Mouse (Mus musculus) heart, adult 2 months (tissue): ENCODE measurements at regions not wholly inside any gene's neighbourhood (a gene's known extent, or its start where the extent isn't known, plus 50 kb on each side); places are given as distances from the start of the nearest gene placed in this dataset.
"Not testable (repeated sequence)": the region's sequence is repeated elsewhere in the genome, so short reads cannot be mapped to it uniquely, and the experiment has no call there.

ENCODE experiments used
- CTCF ChIP-seq: fragments of 200-600 bp; IDR thresholded peaks from 2 replicates; pipeline ENCODE4 v1.8.1; 2022; ENCODE audit warnings: antibody characterized with exemption, mild to moderate bottlenecking, moderate library complexity
- POLR2A ChIP-seq: fragments of 200-500 bp; IDR thresholded peaks from 2 replicates; pipeline ENCODE4 v1.6.1; 2011; ENCODE audit warnings: mild to moderate bottlenecking, low read depth, low read length, control low read depth; ENCODE audit not compliant: insufficient read depth

DNA sequence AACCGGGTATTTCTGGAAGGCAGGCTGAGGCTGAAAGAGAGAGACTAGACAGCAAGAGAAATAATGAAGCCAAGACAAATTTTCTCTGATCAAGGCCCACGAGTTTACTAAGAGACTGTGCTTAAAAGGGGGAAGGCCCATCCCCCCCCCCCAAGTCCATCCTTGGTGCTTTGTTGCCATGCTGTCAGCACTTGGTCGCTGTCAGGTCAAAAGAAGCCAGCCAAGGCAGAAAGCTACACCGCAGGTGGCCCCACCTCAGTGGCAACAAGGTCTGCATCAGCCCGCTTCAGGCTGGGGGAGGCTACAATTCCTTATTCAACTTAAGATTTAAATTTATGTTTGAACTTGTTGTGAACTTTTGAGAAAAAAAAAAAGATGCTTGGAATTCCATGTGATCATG, 84.3 kb downstream of the Alg10b start:
- TF ChIP-seq POLR2A, CTCF: not testable (repeated sequence)
